Mouse (Mus musculus) right cerebral cortex, postnatal 4 days (tissue): Measurements from ENCODE around the gene Ppp1r3f.

ENCODE experiments used
- DNase-seq: peaks from one replicate; pipeline ENCODE4 v3.0.0-alpha.2; 2022

The Ppp1r3f gene

DNA sequence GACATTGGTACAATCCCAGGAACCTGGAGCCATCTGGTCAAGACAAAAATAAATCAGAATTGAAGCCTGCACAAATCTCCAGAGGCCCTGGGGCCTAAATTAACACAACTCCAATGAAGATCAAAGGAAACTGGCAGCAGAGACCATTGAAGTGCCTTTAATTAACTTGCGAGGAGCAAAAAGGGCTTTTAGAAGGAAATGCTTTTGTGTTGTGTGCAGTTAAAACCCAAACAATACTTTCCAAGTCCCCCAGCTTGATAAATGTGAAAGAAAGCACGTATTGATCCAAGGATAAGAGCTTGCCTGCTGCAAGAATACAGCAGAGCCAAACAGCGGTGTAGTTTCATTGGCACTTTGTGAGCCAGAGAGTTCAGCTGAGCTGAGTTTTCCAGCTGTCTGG lies 49.1 kb downstream of the Ppp1r3f start:
- no peak for DNase-seq
